Mouse (Mus musculus): Measurements from ENCODE around the gene Sorcs2.

Sorcs2 gene

GRCm38 (mm10) chr5:36009405-36009804, 388.5 kb downstream of the Sorcs2 start:
- in situ Hi-C loops (cut with MboI, MseI), result no loop called here

- in situ Hi-C loops (cut with MboI, MseI), result no loop called here
Observed at GRCm38 (mm10) chr5:36007649-36008048, 390.3 kb downstream of the Sorcs2 start.

GRCm38 (mm10) chr5:36006586-36006985, 391.4 kb downstream of the Sorcs2 start:
- in situ Hi-C loops (cut with MboI, MseI), result no loop called here

GRCm38 (mm10) chr5:36006106-36006505, 391.8 kb downstream of the Sorcs2 start:
- in situ Hi-C loops (cut with MboI, MseI), result no loop called here

- in situ Hi-C loops (cut with MboI, MseI), result no loop called here
Observed at GRCm38 (mm10) chr5:36003797-36004196, 394.1 kb downstream of the Sorcs2 start.

GRCm38 (mm10) chr5:35989986-35990735, 407.8 kb downstream of the Sorcs2 start:
- in situ Hi-C loops (cut with MboI, MseI), result no loop called here

- in situ Hi-C loops (cut with MboI, MseI), result no loop called here
Observed at GRCm38 (mm10) chr5:35989506-35989905, 408.4 kb downstream of the Sorcs2 start.

GRCm38 (mm10) chr5:35988085-35988484, 409.9 kb downstream of the Sorcs2 start:
- in situ Hi-C loops (cut with MboI, MseI), result no loop called here

- in situ Hi-C loops (cut with MboI, MseI), result no loop called here
Observed at GRCm38 (mm10) chr5:35985611-35986010, 412.3 kb downstream of the Sorcs2 start.

GRCm38 (mm10) chr5:35981976-35982375, 416.0 kb downstream of the Sorcs2 start:
- in situ Hi-C loops (cut with MboI, MseI), result no loop called here

GRCm38 (mm10) chr5:35981341-35981740, 416.6 kb downstream of the Sorcs2 start:
- in situ Hi-C loops (cut with MboI, MseI), result no loop called here

GRCm38 (mm10) chr5:35980542-35980941, 417.4 kb downstream of the Sorcs2 start:
- in situ Hi-C loops (cut with MboI, MseI), result no loop called here

- in situ Hi-C loops (cut with MboI, MseI), result no loop called here
Observed at GRCm38 (mm10) chr5:35975681-35976080, 422.3 kb downstream of the Sorcs2 start.

- in situ Hi-C loops (cut with MboI, MseI), result loop anchor here (5.0 kb wide), 1 partner anchor 107 kb away; no protein-coding TSS in a partner anchor
Observed at GRCm38 (mm10) chr5:35974265-35974664, 423.7 kb downstream of the Sorcs2 start.

GRCm38 (mm10) chr5:35973800-35974199, 424.1 kb downstream of the Sorcs2 start:
- in situ Hi-C loops (cut with MboI, MseI), result loop anchor here (5.0 kb wide), 1 partner anchor 106 kb away; no protein-coding TSS in a partner anchor

GRCm38 (mm10) chr5:35972739-35973138, 425.2 kb downstream of the Sorcs2 start:
- in situ Hi-C loops (cut with MboI, MseI), result loop anchor here (5.0 kb wide), 1 partner anchor 105 kb away; no protein-coding TSS in a partner anchor

- in situ Hi-C loops (cut with MboI, MseI), result loop anchor here (5.0 kb wide), 1 partner anchor 105 kb away; no protein-coding TSS in a partner anchor
Observed at GRCm38 (mm10) chr5:35971841-35972578, 425.9 kb downstream of the Sorcs2 start.

- in situ Hi-C loops (cut with MboI, MseI), result loop anchor here (5.0 kb wide), 1 partner anchor 103 kb away; no protein-coding TSS in a partner anchor
Observed at GRCm38 (mm10) chr5:35970380-35971105, 427.4 kb downstream of the Sorcs2 start.

- in situ Hi-C loops (cut with MboI, MseI), result loop anchor here (5.0 kb wide), 1 partner anchor 103 kb away; no protein-coding TSS in a partner anchor
Observed at GRCm38 (mm10) chr5:35969857-35970256, 428.1 kb downstream of the Sorcs2 start.

Data from regulatory T cell (primary cell).